ENCODE assay signal across 8 mouse cellular contexts in the genomic region with DNA sequence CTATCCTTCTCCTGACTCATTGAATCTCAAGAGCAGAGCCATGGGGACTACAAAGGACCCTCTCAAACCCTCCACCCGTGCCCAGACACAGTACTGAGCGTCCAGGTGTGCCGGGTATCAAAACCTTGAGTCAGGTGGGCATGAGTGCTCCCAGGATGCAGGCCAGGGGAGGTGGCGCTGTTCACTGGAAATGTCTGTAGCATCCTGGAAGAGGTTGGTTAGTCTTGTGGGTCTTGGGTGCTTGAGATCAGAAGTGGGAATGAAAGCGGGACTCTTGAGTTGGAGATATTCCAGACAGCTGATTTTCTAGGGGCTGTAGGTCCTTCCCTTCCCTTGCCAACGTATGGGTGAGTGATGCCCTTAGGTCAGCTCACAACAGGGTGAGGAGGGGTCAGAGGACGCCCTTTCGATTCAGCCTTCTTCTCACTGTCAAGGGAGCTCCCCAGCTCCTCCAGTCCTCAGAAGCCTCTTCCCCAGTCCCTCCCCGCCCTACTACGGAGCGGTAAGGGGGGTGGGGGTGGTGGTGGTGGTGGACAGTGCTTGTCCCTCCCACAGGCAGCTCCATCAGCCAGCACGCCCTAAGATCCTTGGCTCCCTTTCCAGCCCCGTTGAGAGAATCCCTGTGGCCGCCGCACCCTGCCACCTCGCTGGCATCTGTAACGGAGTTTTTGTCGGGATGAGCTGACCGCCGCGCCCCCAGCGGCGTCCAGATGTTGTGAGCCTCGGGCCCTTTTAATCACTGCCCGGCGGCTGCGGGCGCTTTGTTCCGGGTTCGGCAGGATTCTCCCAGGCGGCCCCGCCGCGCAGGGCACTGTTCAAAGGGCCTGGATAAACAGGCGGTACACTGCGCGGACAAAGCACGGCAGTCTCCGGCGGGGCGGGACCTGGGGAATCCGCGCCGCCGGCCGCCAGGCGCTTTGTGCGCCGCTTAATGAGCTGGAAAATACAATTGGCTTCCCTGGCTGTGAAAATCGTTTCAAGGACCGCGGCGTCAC. TPM values are rescaled to one million over a fixed set of nuclear protein-coding genes. Genes with fewer than 3 reads are reported as not detected.
DNase-seq lines count a peak whose midpoint lies in the region; ATAC-seq and TF ChIP-seq lines count a peak whose summit lies in the region.

No protein-coding gene starts in this region.

- H3K4me2 ChIP-seq in forebrain, embryonic 15.5 days (replicated peaks): peak overlapping the region; percentile 69
- H3K4me2 ChIP-seq in midbrain, embryonic 12.5 days (replicated peaks): peak overlapping the region; percentile 65

- in situ Hi-C loops in Patski (cut with MboI; ENCODE audit: low pct_unique_long_range_greater_than_20kb): no loop called here

- 2% methylated on average over 53 of the region's 53 CpGs for WGBS in forebrain, embryonic 15.5 days
- 3% methylated on average over 53 of the region's 53 CpGs for WGBS in midbrain, embryonic 12.5 days

- TF ChIP-seq CTCF in Patski (IDR thresholded peaks at IDR 0.05): no peak

- peak overlapping the region; percentile 49 for H3K4me3 ChIP-seq in forebrain, embryonic 15.5 days
- peak overlapping the region; percentile 43 for H3K4me3 ChIP-seq in midbrain, embryonic 12.5 days

- POLR2A ChIA-PET in Patski (lab: Charles Lee): no interaction called here

- DNase-seq in adrenal gland, adult 2 months: peak; percentile 43
- DNase-seq in adrenal gland, postnatal 4 days (ENCODE audit: low spot score in 2 of 2): no peak
- no peak for DNase-seq in Patski (ENCODE audit: low read depth, low spot score)
- peak; percentile 66 for DNase-seq in kidney, postnatal 10 days
- no peak for DNase-seq in B cell, adult 2 months
- no peak for DNase-seq in spleen, postnatal 4 days (ENCODE audit: low spot score in 2 of 2)

- no peaks in the 10 kb centered on the region for H3K36me3 ChIP-seq in forebrain, embryonic 15.5 days
- no peaks in the 10 kb centered on the region for H3K36me3 ChIP-seq in midbrain, embryonic 12.5 days

- peaks cover 42% of the 10 kb centered on the region for H3K4me1 ChIP-seq in forebrain, embryonic 15.5 days
- H3K4me1 ChIP-seq in midbrain, embryonic 12.5 days: peaks cover 54% of the 10 kb centered on the region

- CTCF ChIA-PET in Patski (lab: Charles Lee): interaction anchor here (0.8 kb wide), 1 partner anchor 63 kb away, joined by 3 read pairs; no protein-coding TSS in a partner anchor

- peak overlapping the region; percentile 69 for H3K9ac ChIP-seq in forebrain, embryonic 15.5 days (replicated peaks)
- H3K9ac ChIP-seq in midbrain, embryonic 12.5 days (replicated peaks): peak overlapping the region; percentile 61

- no peaks in the 10 kb centered on the region for H3K9me3 ChIP-seq in forebrain, embryonic 15.5 days
- H3K9me3 ChIP-seq in midbrain, embryonic 12.5 days: no peaks in the 10 kb centered on the region

- ATAC-seq in Patski: peak; percentile 57
- peak; percentile 69 for ATAC-seq in forebrain, embryonic 15.5 days (replicated peaks)
- ATAC-seq in midbrain, embryonic 12.5 days (ENCODE audit: low FRiP score, low read depth): peak; percentile 81

- peak overlapping the region; percentile 81 for H3K27ac ChIP-seq in forebrain, embryonic 15.5 days (replicated peaks)
- peak overlapping the region; percentile 88 for H3K27ac ChIP-seq in midbrain, embryonic 12.5 days (replicated peaks)

- H3K27me3 ChIP-seq in Patski: peaks cover 10% of the 10 kb centered on the region
- peaks cover 7% of the 10 kb centered on the region; the same call in 1 of the 2 replicates for H3K27me3 ChIP-seq in forebrain, embryonic 15.5 days
- H3K27me3 ChIP-seq in midbrain, embryonic 12.5 days: peaks cover 93% of the 10 kb centered on the region

RNA-seq across cellular contexts. Expression of a gene that starts 8.8 kb away (rescaled TPM):
- total RNA-seq in adrenal gland, adult 2 months (2021): not detected
- not detected in 2 replicates for polyA plus RNA-seq in adrenal gland, adult 2 months (2012; rRNA removed)
- not detected for total RNA-seq in adrenal gland, postnatal 4 days (2021)
- not detected for polyA plus RNA-seq in Patski (2021)
- polyA plus RNA-seq in forebrain, embryonic 15.5 days (2015; fragmentation: Nextera tagmentation; extraction: Ambion mirVana): 0.73 TPM in 2 replicates
- polyA plus RNA-seq in midbrain, embryonic 12.5 days (2016; fragmentation: Nextera tagmentation; extraction: Ambion mirVana): 2.5 and 6.9 TPM in 2 replicates

RNA-seq across cellular contexts. Expression of a gene that starts 21.2 kb away (rescaled TPM):
- 10 to 100 TPM; 26.6 to 26.8 TPM for total RNA-seq in adrenal gland, adult 2 months (2021)
- 13.5 and 16.4 TPM in 2 replicates for polyA plus RNA-seq in adrenal gland, adult 2 months (2012; rRNA removed)
- 10 to 100 TPM; 53.7 to 55.8 TPM for total RNA-seq in adrenal gland, postnatal 4 days (2021)
- 29.2 TPM for polyA plus RNA-seq in Patski (2021)
- polyA plus RNA-seq in forebrain, embryonic 15.5 days (2015; fragmentation: Nextera tagmentation; extraction: Ambion mirVana): 69.0 and 69.2 TPM in 2 replicates
- 70.6 and 72.7 TPM in 2 replicates for polyA plus RNA-seq in midbrain, embryonic 12.5 days (2016; fragmentation: Nextera tagmentation; extraction: Ambion mirVana)

RNA-seq across cellular contexts. Expression of a gene that starts 21.5 kb away (rescaled TPM):
- 10 to 100 TPM; 22.2 to 23.7 TPM for total RNA-seq in adrenal gland, adult 2 months (2021)
- 49.2 and 63.9 TPM in 2 replicates for polyA plus RNA-seq in adrenal gland, adult 2 months (2012; rRNA removed)
- total RNA-seq in adrenal gland, postnatal 4 days (2021): 10 to 100 TPM; 20.2 to 21.9 TPM
- polyA plus RNA-seq in Patski (2021): 28.8 TPM
- 55.8 and 56.6 TPM in 2 replicates for polyA plus RNA-seq in forebrain, embryonic 15.5 days (2015; fragmentation: Nextera tagmentation; extraction: Ambion mirVana)
- polyA plus RNA-seq in midbrain, embryonic 12.5 days (2016; fragmentation: Nextera tagmentation; extraction: Ambion mirVana): 41.9 and 45.2 TPM in 2 replicates

RNA-seq across cellular contexts. Expression of a gene that starts 24.6 kb away (rescaled TPM):
- total RNA-seq in adrenal gland, adult 2 months (2021): 1 to 10 TPM; 5.7 to 5.9 TPM
- polyA plus RNA-seq in adrenal gland, adult 2 months (2012; rRNA removed): 13.9 and 21.2 TPM in 2 replicates
- 10 to 100 TPM; 10.8 to 12.9 TPM for total RNA-seq in adrenal gland, postnatal 4 days (2021)
- not detected for polyA plus RNA-seq in Patski (2021)
- polyA plus RNA-seq in forebrain, embryonic 15.5 days (2015; fragmentation: Nextera tagmentation; extraction: Ambion mirVana): 108 and 117 TPM in 2 replicates
- polyA plus RNA-seq in midbrain, embryonic 12.5 days (2016; fragmentation: Nextera tagmentation; extraction: Ambion mirVana): 21.4 and 22.3 TPM in 2 replicates

RNA-seq across cellular contexts. Expression of a gene that starts 35.5 kb away (rescaled TPM):
- total RNA-seq in adrenal gland, adult 2 months (2021): not detected
- polyA plus RNA-seq in adrenal gland, adult 2 months (2012; rRNA removed): not detected in 2 replicates
- total RNA-seq in adrenal gland, postnatal 4 days (2021): not detected
- not detected for polyA plus RNA-seq in Patski (2021)
- not detected in 2 replicates for polyA plus RNA-seq in forebrain, embryonic 15.5 days (2015; fragmentation: Nextera tagmentation; extraction: Ambion mirVana)
- polyA plus RNA-seq in midbrain, embryonic 12.5 days (2016; fragmentation: Nextera tagmentation; extraction: Ambion mirVana): not detected in 2 replicates

Comparison
In these comparisons a context has a peak if more than half of its experiments do, and no peak if none do; other contexts are left out.
1. DNase-seq: peak in adrenal gland, adult 2 months (single experiment) and kidney, postnatal 10 days (single experiment); none in adrenal gland, postnatal 4 days (0 of 2), Patski (single experiment), B cell, adult 2 months (0 of 2) and spleen, postnatal 4 days (0 of 2).
2. Peak in every context shown above with its lines, with median percentiles within 50 percentile points of each other: ATAC-seq.